23 mouse cellular contexts compared by ENCODE assay signal in genomic region chr4:87090841-87091240, GRCm38 (mm10).
DNase-seq lines count a peak whose midpoint lies in the region; ATAC-seq and TF ChIP-seq lines count a peak whose summit lies in the region.
"Had no signal": no experiment of that assay in that cellular context is flagged by ENCODE, and none has a peak within 500 bp of the region (broad histone marks: within the 10 kb centered on the region; RNA-seq: fewer than 3 reads in every experiment).

No protein-coding gene starts in this region.

- H3K36me3 ChIP-seq in heart, embryonic 11.5 days (ENCODE audit: control insufficient read depth, insufficient read depth, low read length) = no peaks in the 10 kb centered on the region
- H3K36me3 ChIP-seq in lung, embryonic 14.5 days (ENCODE audit: insufficient read depth) = no peaks in the 10 kb centered on the region
- H3K36me3 ChIP-seq: G1E; heart, embryonic 10.5 days; hindbrain, embryonic 13.5 days; limb, embryonic 10.5 days; neural tube, embryonic 13.5 days had no signal

- no peak for TF ChIP-seq POLR2A in lung, adult 2 months (IDR thresholded peaks at IDR 0.05; ENCODE audit: borderline replicate concordance, extremely low read depth, low read depth, low read length)

- no peak overlapping the region for H3K4me3 ChIP-seq in heart, embryonic 11.5 days (ENCODE audit: low read depth, low read length)
- no peak overlapping the region for H3K4me3 ChIP-seq in lung, embryonic 14.5 days (ENCODE audit: low read depth, low read length)
- no peak overlapping the region for H3K4me3 ChIP-seq in lung, adult 2 months (replicated peaks; ENCODE audit: extremely low read depth, low read depth, low read length)
- H3K4me3 ChIP-seq: heart, embryonic 10.5 days; hindbrain, embryonic 13.5 days; limb, embryonic 10.5 days; megakaryocyte, embryonic 14.5 days; neural tube, embryonic 13.5 days had no signal

- H3K4me2 ChIP-seq in heart, embryonic 11.5 days = no peak overlapping the region
- H3K4me2 ChIP-seq in lung, embryonic 14.5 days = no peak overlapping the region
- H3K4me2 ChIP-seq: hindbrain, embryonic 13.5 days; neural tube, embryonic 13.5 days had no signal

- no peak for TF ChIP-seq CTCF in lung, embryonic 14.5 days (IDR thresholded peaks at IDR 0.05; ENCODE audit: low read depth)
- TF ChIP-seq CTCF in lung, adult 2 months (IDR thresholded peaks at IDR 0.05; ENCODE audit: insufficient read depth, low read length) = no peak

- no peaks in the 10 kb centered on the region for H3K27me3 ChIP-seq in heart, embryonic 11.5 days (ENCODE audit: control insufficient read depth, insufficient read depth, low read length)
- no peaks in the 10 kb centered on the region for H3K27me3 ChIP-seq in lung, embryonic 14.5 days (ENCODE audit: insufficient read depth, low read length)
- H3K27me3 ChIP-seq: hindbrain, embryonic 13.5 days; megakaryocyte, embryonic 14.5 days; neural tube, embryonic 13.5 days had no signal

- peaks cover 4% of the 10 kb centered on the region for H3K4me1 ChIP-seq in heart, embryonic 11.5 days (ENCODE audit: control insufficient read depth, insufficient read depth, low read length)
- no peaks in the 10 kb centered on the region for H3K4me1 ChIP-seq in lung, embryonic 14.5 days (ENCODE audit: insufficient read depth)
- H3K4me1 ChIP-seq in lung, adult 2 months (ENCODE audit: control insufficient read depth, insufficient read depth, low read length) = no peaks in the 10 kb centered on the region
- H3K4me1 ChIP-seq: megakaryocyte, embryonic 14.5 days; neural tube, embryonic 13.5 days had no signal

- no peak overlapping the region for H3K9ac ChIP-seq in heart, embryonic 11.5 days (ENCODE audit: low read depth, low read length)
- no peak overlapping the region for H3K9ac ChIP-seq in lung, embryonic 14.5 days
- H3K9ac ChIP-seq: hindbrain, embryonic 13.5 days; liver, postnatal 0 days; neural tube, embryonic 13.5 days had no signal

- peak; percentile 71 for DNase-seq in heart, adult 11 months
- peak; percentile 15 for DNase-seq in lung, embryonic 14.5 days
- no peak for DNase-seq in lung, adult 2 months
- DNase-seq in Muller cell, postnatal 12 days (ENCODE audit: inconsistent ontology term) = peak; percentile 33
- DNase-seq in gonadal fat pad, adult 2 months (ENCODE audit: low read depth) = peak; percentile 19
- DNase-seq: adrenal gland, postnatal 25 days; cerebellum, adult 11-12 months; cerebellum, postnatal 25 days; embryo, embryonic 11 days; gastrocnemius, postnatal 14 days; kidney, postnatal 36 days; liver, postnatal 0 days; midbrain, embryonic 14.5 days; thymus, postnatal 14 days had no signal

- H3K27ac ChIP-seq in heart, embryonic 11.5 days (ENCODE audit: low read depth, low read length) = no peak overlapping the region
- no peak overlapping the region for H3K27ac ChIP-seq in lung, embryonic 14.5 days (ENCODE audit: low read depth)
- H3K27ac ChIP-seq: heart, embryonic 10.5 days; hindbrain, embryonic 13.5 days; limb, embryonic 10.5 days; neural tube, embryonic 13.5 days had no signal

- ATAC-seq in heart, embryonic 11.5 days (replicated peaks; ENCODE audit: insufficient number of reproducible peaks, low FRiP score, low TSS enrichment) = no peak
- ATAC-seq in lung, embryonic 14.5 days (ENCODE audit: insufficient read depth) = no peak
- no peak for ATAC-seq in inflammation-experienced regulatory T-cells, adult 6 months
- ATAC-seq: intestine, embryonic 16.5 days; liver, postnatal 0 days had no signal

- no peaks in the 10 kb centered on the region for H3K9me3 ChIP-seq in heart, embryonic 11.5 days (replicated peaks; ENCODE audit: control insufficient read depth, low read length)
- no peaks in the 10 kb centered on the region for H3K9me3 ChIP-seq in lung, embryonic 14.5 days (ENCODE audit: low read depth, low read length)
- H3K9me3 ChIP-seq: heart, embryonic 10.5 days; hindbrain, embryonic 13.5 days; limb, embryonic 10.5 days; megakaryocyte, embryonic 14.5 days; neural tube, embryonic 13.5 days had no signal
